Mouse (Mus musculus) MEL-GATA-1-ER (cell line): ENCODE results near the gene Gpm6a.
"Not testable (repeated sequence)": the region's sequence is repeated elsewhere in the genome, so short reads cannot be mapped to it uniquely, and the experiment has no call there.

Experiments
- DNase-seq: peaks from one replicate; pipeline ENCODE4 v3.0.0-alpha.2; 2012; ENCODE audit warnings: low read depth; ENCODE audit errors: extremely low read depth

Gpm6a gene

DNA sequence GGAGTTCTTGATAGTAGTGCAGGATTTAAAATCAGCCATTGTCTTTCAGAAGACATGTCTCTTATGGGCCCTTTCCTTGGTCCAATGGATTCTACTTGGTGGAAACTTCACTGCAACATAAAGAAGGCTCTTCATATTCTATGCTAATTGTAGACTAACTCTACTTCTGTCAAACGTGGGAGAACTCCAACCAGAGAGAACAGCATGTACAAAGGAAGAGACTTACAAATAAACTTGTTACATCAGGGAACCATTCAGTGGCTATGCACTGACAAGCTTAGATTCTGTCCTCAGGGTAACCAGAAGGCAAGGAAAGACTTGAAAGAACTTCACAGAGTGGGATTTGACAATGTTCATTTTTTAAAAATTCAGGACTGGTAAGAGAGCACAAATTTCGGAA lies 48.3 kb downstream of the Gpm6a start:
- no peak for DNase-seq

DNA sequence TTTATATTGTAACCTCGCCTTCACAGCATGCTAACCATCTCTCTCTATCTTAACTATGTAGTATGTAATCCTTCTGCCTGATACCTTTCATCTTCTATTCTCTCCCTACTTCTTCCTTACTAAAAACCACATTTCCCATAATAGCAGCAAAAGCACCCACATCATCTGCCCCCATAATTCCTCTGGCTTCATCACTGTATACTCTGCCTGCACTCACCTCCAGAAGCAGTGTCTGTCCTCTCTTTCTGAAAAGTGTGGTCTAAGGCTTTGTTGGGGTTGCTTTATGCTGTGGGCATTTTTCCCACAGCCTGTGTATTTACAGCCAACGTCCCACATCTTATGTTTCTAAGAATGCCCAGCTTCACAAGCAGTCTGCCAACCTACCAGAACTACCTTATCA lies 57.6 kb downstream of the Gpm6a start:
- DNase-seq = no peak

DNA sequence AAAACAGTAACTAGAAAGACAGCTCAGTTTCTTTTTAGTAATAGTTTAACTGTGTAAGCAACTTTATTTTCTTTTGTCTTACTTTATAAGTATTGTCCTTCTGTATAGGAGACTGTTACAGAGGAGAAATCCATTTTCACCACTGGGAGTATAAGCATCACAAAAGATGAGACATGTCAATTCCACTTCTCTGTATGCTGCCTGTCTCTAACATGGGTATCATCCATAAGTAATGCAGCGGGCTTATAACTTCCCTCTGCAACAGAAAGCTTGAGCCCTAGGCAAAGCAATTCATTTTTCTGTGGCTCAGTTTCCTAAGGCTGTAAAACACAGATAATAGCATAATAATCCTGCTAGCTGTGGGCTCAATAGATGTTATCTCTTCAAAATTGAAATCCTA lies 62.4 kb downstream of the Gpm6a start:
- no peak for DNase-seq

- no peak for DNase-seq
These were observed 71.4 kb downstream of the Gpm6a start for GRCm38 (mm10) chr8:55025851-55026660.

DNA sequence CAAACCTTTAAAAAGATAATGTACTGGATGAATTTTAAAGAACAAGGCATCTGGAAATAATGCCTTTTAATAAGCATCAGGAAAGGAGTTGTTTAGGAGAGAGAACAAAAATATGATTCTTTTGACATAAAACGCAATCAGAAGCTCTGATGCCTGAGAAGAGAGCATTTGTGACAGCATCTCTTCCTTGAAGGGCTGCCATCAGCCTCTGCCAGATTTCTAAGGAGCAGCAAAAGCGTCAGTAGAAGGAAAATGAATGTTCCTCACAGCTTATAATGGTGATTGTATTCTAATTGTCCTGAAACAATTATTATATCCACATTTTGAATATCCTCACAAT lies 72.0 kb downstream of the Gpm6a start:
- DNase-seq = no peak

- no peak for DNase-seq
These were observed 73.7 kb downstream of the Gpm6a start for GRCm38 (mm10) chr8:55028371-55028770.

DNA sequence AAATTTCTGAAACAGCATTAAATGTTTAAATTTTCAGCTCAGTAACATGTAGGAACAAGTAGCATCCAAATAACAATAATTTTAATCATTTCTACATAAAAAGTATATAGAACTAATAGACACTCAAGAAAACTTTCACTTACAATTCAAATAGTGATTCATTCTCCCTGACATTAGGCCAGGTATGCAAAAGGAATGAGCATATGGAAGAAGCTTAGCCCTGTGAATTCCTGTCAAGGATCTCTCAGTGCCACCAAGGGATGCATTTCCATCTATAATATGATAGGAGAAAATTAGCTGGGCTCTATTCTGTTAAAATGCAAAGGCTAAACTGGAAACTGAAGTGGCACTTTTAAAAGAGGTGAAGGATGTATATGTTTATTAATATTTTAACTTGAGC lies 76.5 kb downstream of the Gpm6a start:
- no peak for DNase-seq

GRCm38 (mm10) chr8:55034309-55034708 lies 79.7 kb downstream of the Gpm6a start:
- no peak for DNase-seq

GRCm38 (mm10) chr8:55035416-55035815 lies 80.8 kb downstream of the Gpm6a start:
- DNase-seq = no peak

- DNase-seq = no peak
These were observed 88.3 kb downstream of the Gpm6a start for GRCm38 (mm10) chr8:55042955-55043354.

DNA sequence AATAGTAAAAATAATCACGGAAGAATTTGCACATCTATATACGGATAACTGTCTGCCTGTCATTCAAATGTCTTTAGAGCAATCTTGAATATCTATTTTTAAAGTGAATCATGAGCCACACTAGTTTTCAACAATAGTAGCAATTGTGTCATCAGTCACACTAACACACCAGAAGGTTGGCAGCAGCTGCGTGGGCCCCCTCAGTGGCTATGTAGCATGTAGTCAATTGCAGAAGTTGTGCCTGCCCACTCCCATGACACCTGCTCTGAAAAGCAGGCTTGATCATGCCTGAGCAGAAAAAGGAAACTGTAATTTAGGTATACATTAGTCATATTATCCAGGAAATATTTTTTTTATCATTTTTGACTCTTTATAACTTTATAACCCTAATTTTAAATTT lies 93.8 kb downstream of the Gpm6a start:
- no peak for DNase-seq

- DNase-seq = no peak
These were observed 95.3 kb downstream of the Gpm6a start for GRCm38 (mm10) chr8:55049979-55050378.

GRCm38 (mm10) chr8:55068811-55069210 lies 114.2 kb downstream of the Gpm6a start:
- DNase-seq = not testable (repeated sequence)

- no peak for DNase-seq
These were observed 118.8 kb downstream of the Gpm6a start for GRCm38 (mm10) chr8:55073481-55073880.

DNA sequence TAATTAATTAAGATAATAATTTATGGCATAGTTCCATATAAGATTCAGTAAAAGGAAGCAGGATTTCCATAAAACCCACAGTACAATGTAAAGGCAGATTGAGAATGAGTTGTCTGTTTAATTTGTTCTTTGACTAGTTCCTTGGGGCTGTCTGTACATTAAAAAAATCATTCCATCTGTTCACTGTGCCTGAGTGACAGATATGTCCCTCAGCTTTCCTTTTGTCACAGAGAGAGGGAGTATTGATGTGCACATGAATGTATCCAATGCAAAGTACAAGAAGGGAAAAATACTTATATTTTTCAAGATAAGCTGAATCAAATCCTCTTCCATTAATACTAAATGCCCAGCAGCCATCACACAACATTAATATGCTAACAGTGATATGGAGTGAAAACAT lies 147.6 kb downstream of the Gpm6a start:
- no peak for DNase-seq

DNA sequence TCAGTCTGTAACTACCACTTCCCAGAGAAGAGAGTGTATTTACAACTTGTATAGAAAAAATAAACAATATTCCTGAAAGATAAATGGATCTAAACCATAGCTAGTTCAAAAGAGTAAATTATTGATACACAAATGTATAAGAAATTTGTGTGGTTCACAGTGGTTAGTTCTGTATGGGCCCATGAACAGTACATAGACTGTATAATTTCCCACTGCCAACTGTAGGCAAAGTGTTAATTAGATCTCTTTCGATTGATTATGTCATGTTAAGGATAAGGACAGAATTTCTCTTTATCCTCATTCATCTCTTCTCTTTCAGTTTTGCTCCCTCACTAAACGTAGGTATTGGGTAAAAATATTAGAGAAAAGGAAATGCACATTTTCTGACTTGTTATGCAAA lies 148.4 kb downstream of the Gpm6a start:
- no peak for DNase-seq

- no peak for DNase-seq
These were observed 149.3 kb downstream of the Gpm6a start for GRCm38 (mm10) chr8:55103891-55104481.
